Mouse (Mus musculus): ENCODE results near the gene Bmp4. TPM values are rescaled to one million over a fixed set of nuclear protein-coding genes. Genes with fewer than 3 reads are reported as not detected.

Gene Bmp4
- polyA plus RNA-seq, 1 experiment, result 22.6 TPM

DNA sequence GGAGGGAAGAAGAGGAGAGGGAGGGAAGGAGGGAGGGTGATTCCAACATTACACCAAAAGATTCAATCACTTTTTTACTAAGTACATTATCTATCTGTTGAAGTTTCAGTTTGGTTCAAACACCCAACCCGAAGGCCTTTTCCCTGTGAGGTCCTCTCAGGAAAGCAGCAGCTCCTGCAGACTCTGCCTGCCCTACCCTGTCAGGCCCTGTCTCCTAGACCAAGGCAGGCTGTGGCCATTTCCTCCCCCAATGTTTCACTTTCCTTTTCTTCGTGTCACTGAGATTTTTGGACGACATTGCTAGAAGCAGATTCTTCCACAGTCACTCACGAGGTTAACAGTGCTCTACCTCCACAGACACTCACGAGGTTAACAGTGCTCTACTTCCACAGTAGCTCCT, 14.7 kb downstream of the Bmp4 start:
- no peak for DNase-seq (ENCODE audit: low read depth in 1 of 2, low spot score in 2 of 2)
- no peaks in the 10 kb centered on the region for H3K27me3 ChIP-seq (ENCODE audit: control insufficient read depth, insufficient read depth, low read length)
- H3K4me3 ChIP-seq (ENCODE audit: extremely low read depth, insufficient read depth, insufficient read length), result no peak overlapping the region
- H3K27ac ChIP-seq (ENCODE audit: insufficient read depth, low read length), result no peak overlapping the region
- peaks cover 2% of the 10 kb centered on the region; the same call in 1 of the 2 replicates for H3K4me1 ChIP-seq (ENCODE audit: control insufficient read depth, insufficient read depth, insufficient read length)
- WGBS, result 25% methylated on average over 5 of the region's 5 CpGs
- H3K36me3 ChIP-seq (ENCODE audit: control insufficient read depth, insufficient read depth, low read length), result no peaks in the 10 kb centered on the region
- TF ChIP-seq CTCF (IDR thresholded peaks at IDR 0.05; ENCODE audit: extremely low read depth, insufficient read depth, insufficient read length, insufficient replicate concordance) (no peak), POLR2A (IDR thresholded peaks at IDR 0.05; ENCODE audit: low read depth, low read length) (no peak)

DNA sequence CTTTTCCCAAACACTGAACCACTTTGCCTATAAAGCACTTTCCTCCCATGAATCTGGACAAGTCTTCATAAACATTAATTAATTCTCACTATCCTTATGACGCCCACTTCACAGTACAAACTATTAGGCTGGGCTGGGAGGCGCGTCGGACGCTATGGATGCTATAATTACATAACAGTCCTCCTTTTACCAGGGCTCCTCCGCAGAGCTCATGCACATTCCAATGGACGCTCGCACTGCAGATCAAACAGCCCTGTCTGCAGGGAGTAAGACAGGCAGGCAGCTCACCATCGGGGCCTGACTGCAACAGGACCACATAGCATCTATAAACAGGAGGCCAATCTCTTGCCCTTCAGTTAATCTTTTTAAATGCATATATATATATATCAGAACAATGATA, 18.0 kb downstream of the Bmp4 start:
- Histone ChIP-seq H3K27me3 (ENCODE audit: control insufficient read depth, insufficient read depth, low read length) (no peaks in the 10 kb centered on the region), H3K27ac (ENCODE audit: insufficient read depth, low read length) (no peak overlapping the region), H3K4me1 (ENCODE audit: control insufficient read depth, insufficient read depth, insufficient read length) (no peaks in the 10 kb centered on the region), H3K36me3 (ENCODE audit: control insufficient read depth, insufficient read depth, low read length) (no peaks in the 10 kb centered on the region), H3K4me3 (ENCODE audit: extremely low read depth, insufficient read depth, insufficient read length) (no peak overlapping the region)
- DNase-seq (ENCODE audit: low read depth in 1 of 2, low spot score in 2 of 2), result no peak
- WGBS, result 85% methylated on average over 9 of the region's 9 CpGs
- TF ChIP-seq POLR2A (IDR thresholded peaks at IDR 0.05; ENCODE audit: low read depth, low read length) (no peak), CTCF (IDR thresholded peaks at IDR 0.05; ENCODE audit: extremely low read depth, insufficient read depth, insufficient read length, insufficient replicate concordance) (no peak)

DNA sequence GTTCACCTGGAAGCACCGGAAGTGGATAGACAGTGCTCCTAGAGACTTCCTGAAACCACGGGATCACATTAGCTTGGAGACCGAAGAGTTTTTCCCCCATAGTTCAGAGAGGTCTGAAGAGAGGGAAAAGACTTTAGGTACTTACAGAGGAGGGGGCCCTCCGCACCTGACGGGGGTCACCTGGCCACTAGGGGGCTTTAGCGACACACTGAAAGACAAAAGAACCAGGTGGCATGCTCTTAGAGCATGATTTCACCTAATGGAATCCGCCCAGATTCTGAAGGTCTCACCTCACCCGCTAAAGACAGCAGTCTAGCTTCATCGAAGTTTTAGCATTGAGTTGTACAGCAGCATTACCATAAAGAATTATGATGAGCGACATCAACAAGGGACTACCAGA, 27.3 kb downstream of the Bmp4 start:
- Histone ChIP-seq H3K27me3 (ENCODE audit: control insufficient read depth, insufficient read depth, low read length) (no peaks in the 10 kb centered on the region), H3K36me3 (ENCODE audit: control insufficient read depth, insufficient read depth, low read length) (no peaks in the 10 kb centered on the region), H3K4me1 (ENCODE audit: control insufficient read depth, insufficient read depth, insufficient read length) (no peaks in the 10 kb centered on the region), H3K4me3 (ENCODE audit: extremely low read depth, insufficient read depth, insufficient read length) (no peak overlapping the region), H3K27ac (ENCODE audit: insufficient read depth, low read length) (no peak overlapping the region)
- WGBS, result 51% methylated on average over 10 of the region's 10 CpGs
- TF ChIP-seq CTCF (IDR thresholded peaks at IDR 0.05; ENCODE audit: extremely low read depth, insufficient read depth, insufficient read length, insufficient replicate concordance) (no peak), POLR2A (IDR thresholded peaks at IDR 0.05; ENCODE audit: low read depth, low read length) (no peak)
- DNase-seq (ENCODE audit: low read depth in 1 of 2, low spot score in 2 of 2), result no peak

DNA sequence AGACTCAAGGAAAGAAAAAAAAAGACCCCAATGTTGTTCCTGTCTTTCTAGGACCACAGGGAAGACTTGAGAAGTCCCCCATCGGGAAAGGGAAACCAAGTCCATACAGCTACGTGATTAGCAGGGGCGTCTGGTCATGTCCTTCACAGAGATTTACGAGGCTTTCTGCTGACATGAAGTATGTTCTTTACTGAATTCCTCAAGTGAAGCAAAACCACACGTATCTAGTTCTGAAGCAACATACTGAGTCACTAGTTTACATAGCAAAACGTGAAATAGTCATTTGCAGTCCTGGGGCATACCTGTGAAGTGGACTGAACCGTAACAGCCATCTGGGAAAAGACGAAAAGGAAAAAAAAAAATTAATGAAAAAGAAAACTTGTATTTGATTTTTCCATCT, 32.8 kb downstream of the Bmp4 start:
- Histone ChIP-seq H3K27ac (ENCODE audit: insufficient read depth, low read length) (no peak overlapping the region), H3K4me1 (ENCODE audit: control insufficient read depth, insufficient read depth, insufficient read length) (no peaks in the 10 kb centered on the region), H3K27me3 (ENCODE audit: control insufficient read depth, insufficient read depth, low read length) (no peaks in the 10 kb centered on the region), H3K4me3 (ENCODE audit: extremely low read depth, insufficient read depth, insufficient read length) (no peak overlapping the region), H3K36me3 (ENCODE audit: control insufficient read depth, insufficient read depth, low read length) (no peaks in the 10 kb centered on the region)
- 61% methylated on average over 8 of the region's 8 CpGs for WGBS
- no peak for DNase-seq (ENCODE audit: low read depth in 1 of 2, low spot score in 2 of 2)
- no peak for TF ChIP-seq POLR2A (IDR thresholded peaks at IDR 0.05; ENCODE audit: low read depth, low read length)
- TF ChIP-seq CTCF (IDR thresholded peaks at IDR 0.05; ENCODE audit: extremely low read depth, insufficient read depth, insufficient read length, insufficient replicate concordance), result no peak

DNA sequence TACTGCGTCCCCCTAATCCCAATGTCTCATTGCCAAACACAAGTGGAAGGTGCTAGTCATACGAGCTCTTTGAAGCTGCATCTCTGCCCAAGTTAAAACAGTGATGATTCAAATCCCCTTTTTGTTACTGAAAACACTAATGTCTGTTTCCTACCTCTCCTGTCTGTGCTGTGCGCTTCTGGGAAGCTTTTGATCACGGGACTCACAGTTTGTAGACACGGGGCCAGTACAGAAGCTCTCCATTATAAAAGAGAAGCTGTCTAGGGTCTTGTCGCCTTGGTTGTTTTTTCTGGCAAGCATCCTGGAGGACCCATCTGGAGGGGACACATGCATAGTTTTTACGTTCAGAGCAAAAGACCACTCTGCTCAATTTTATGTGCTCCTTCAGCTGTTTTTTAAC, 33.2 kb downstream of the Bmp4 start:
- Histone ChIP-seq H3K4me3 (ENCODE audit: extremely low read depth, insufficient read depth, insufficient read length) (no peak overlapping the region), H3K36me3 (ENCODE audit: control insufficient read depth, insufficient read depth, low read length) (no peaks in the 10 kb centered on the region), H3K27ac (ENCODE audit: insufficient read depth, low read length) (no peak overlapping the region), H3K27me3 (ENCODE audit: control insufficient read depth, insufficient read depth, low read length) (no peaks in the 10 kb centered on the region), H3K4me1 (ENCODE audit: control insufficient read depth, insufficient read depth, insufficient read length) (no peaks in the 10 kb centered on the region)
- no peak for DNase-seq (ENCODE audit: low read depth in 1 of 2, low spot score in 2 of 2)
- 88% methylated on average over 7 of the region's 7 CpGs for WGBS
- no peak for TF ChIP-seq CTCF (IDR thresholded peaks at IDR 0.05; ENCODE audit: extremely low read depth, insufficient read depth, insufficient read length, insufficient replicate concordance)
- no peak for TF ChIP-seq POLR2A (IDR thresholded peaks at IDR 0.05; ENCODE audit: low read depth, low read length)

DNA sequence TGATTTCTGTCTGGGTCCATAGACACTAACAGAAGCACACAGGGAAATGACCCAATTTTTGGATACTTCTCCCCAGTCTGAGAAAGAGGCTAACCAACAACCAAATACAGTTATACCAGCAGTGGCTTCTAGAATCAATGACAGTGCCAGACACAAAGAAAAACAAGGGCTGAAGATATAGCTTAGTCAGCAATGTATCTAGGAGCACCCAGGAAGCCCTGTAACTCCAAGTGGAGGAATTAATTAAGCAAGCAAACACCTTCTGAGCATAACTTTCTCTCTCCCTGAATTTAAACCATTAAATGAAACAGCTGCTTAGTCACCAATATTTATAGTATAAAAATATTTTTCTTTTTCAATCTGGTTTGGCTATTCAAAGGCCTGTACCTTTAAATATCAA, 45.7 kb downstream of the Bmp4 start:
- DNase-seq (ENCODE audit: low read depth in 1 of 2, low spot score in 2 of 2), result no peak
- no peaks in the 10 kb centered on the region for H3K4me1 ChIP-seq (ENCODE audit: control insufficient read depth, insufficient read depth, insufficient read length)
- no peaks in the 10 kb centered on the region for H3K36me3 ChIP-seq (ENCODE audit: control insufficient read depth, insufficient read depth, low read length)
- H3K4me3 ChIP-seq (ENCODE audit: extremely low read depth, insufficient read depth, insufficient read length), result no peak overlapping the region
- H3K27ac ChIP-seq (ENCODE audit: insufficient read depth, low read length), result no peak overlapping the region
- no peak for TF ChIP-seq POLR2A (IDR thresholded peaks at IDR 0.05; ENCODE audit: low read depth, low read length)
- TF ChIP-seq CTCF (IDR thresholded peaks at IDR 0.05; ENCODE audit: extremely low read depth, insufficient read depth, insufficient read length, insufficient replicate concordance), result no peak
- no peaks in the 10 kb centered on the region for H3K27me3 ChIP-seq (ENCODE audit: control insufficient read depth, insufficient read depth, low read length)

DNA sequence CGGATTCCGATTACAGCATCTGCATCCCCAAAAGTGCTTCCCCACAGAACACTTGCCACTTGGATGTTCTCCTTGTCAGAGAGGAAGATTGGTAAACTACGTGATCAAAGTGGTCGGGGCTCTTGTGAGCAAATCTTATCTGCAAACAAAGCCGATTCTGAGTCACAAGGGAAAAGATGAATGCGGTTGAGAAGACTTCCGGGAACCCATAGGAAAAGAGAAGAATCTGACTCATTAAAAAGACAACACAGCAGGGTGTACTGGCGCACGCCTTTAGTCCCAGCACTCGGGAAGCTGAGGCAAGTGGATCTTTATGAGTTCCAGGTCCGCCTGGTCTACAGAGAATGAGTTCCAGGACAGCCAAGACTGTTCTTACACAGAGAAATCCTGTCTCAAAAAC, 51.7 kb downstream of the Bmp4 start:
- TF ChIP-seq CTCF (IDR thresholded peaks at IDR 0.05; ENCODE audit: extremely low read depth, insufficient read depth, insufficient read length, insufficient replicate concordance), result no peak
- TF ChIP-seq POLR2A (IDR thresholded peaks at IDR 0.05; ENCODE audit: low read depth, low read length), result no peak
- Histone ChIP-seq H3K36me3 (ENCODE audit: control insufficient read depth, insufficient read depth, low read length) (no peaks in the 10 kb centered on the region), H3K27me3 (ENCODE audit: control insufficient read depth, insufficient read depth, low read length) (no peaks in the 10 kb centered on the region), H3K27ac (ENCODE audit: insufficient read depth, low read length) (no peak overlapping the region), H3K4me1 (ENCODE audit: control insufficient read depth, insufficient read depth, insufficient read length) (no peaks in the 10 kb centered on the region), H3K4me3 (ENCODE audit: extremely low read depth, insufficient read depth, insufficient read length) (no peak overlapping the region)
- 91% methylated on average over 11 of the region's 11 CpGs for WGBS
- no peak for DNase-seq (ENCODE audit: low read depth in 1 of 2, low spot score in 2 of 2)

Other genes with a start within 250 kb of the Bmp4 start
- not detected in 2 replicates for gene Gm15217, start 11.3 kb downstream of the Bmp4 start, polyA plus RNA-seq (2012; rRNA removed)